Mouse (Mus musculus): Measurements from ENCODE around the gene Ythdf1.

The Ythdf1 gene

GRCm38 (mm10) chr2:180910928-180911327, 9.8 kb downstream of the Ythdf1 start:
- DNase-seq (ENCODE audit: low read depth, low spot score) = no peak

DNA sequence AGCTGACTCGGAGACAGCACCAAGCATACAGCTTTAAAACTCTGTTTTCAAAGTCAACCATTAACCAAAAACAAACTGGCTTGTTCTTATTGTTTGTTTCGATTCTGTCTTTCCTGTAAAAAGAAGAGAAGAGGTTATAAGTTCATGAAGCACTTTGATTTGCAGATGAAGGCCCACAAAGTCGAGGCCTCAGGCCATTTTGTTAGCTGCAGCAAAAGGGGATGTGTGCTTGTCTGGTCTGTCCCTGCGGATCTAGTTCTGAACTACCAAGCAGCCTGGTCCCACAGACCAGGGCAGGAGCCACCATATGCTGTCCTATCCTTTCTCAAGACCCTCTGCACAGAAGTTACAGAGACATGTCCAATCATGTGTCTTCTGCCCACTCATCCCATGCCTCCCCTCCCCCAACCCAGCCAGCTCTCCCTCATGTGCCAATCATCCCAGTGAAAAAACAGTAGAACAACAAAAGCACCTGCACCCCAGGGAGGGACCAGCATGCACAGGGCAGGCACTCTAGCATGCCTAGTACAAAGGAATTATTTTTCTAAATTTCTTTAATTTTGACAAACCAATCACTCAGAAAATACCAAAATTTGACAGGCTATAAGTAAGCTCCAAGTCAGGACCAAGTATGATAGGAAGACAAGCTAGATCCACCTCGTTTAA, 15.1 kb downstream of the Ythdf1 start:
- no peak for DNase-seq (ENCODE audit: low read depth, low spot score)

- no peak for DNase-seq (ENCODE audit: low read depth, low spot score)
Measured at GRCm38 (mm10) chr2:180904435-180905208, 16.1 kb downstream of the Ythdf1 start.

DNA sequence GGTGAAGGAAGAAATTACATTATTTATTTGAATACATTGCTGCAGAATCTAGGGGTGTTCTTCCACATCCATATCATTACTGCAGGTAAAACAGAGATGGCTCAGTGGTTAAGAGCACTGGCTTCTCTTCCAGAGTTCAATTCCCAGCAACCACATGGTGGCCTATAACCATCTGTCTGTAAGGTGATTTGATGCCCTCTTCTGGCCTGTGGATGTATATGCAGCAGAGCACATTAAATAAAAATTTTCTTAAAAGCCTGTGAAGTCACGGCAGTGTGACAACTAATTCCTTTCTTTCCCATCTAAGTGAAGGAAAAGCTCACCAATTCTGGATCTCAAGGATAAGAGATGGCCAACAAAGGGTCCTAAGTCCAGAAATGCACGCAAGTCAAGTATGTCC, 18.7 kb downstream of the Ythdf1 start:
- peak; percentile 64 for DNase-seq (ENCODE audit: low read depth, low spot score)

GRCm38 (mm10) chr2:180897857-180898256, 22.9 kb downstream of the Ythdf1 start:
- DNase-seq (ENCODE audit: low read depth, low spot score) = no peak

GRCm38 (mm10) chr2:180896819-180897625, 23.7 kb downstream of the Ythdf1 start:
- no peak for DNase-seq (ENCODE audit: low read depth, low spot score)

DNA sequence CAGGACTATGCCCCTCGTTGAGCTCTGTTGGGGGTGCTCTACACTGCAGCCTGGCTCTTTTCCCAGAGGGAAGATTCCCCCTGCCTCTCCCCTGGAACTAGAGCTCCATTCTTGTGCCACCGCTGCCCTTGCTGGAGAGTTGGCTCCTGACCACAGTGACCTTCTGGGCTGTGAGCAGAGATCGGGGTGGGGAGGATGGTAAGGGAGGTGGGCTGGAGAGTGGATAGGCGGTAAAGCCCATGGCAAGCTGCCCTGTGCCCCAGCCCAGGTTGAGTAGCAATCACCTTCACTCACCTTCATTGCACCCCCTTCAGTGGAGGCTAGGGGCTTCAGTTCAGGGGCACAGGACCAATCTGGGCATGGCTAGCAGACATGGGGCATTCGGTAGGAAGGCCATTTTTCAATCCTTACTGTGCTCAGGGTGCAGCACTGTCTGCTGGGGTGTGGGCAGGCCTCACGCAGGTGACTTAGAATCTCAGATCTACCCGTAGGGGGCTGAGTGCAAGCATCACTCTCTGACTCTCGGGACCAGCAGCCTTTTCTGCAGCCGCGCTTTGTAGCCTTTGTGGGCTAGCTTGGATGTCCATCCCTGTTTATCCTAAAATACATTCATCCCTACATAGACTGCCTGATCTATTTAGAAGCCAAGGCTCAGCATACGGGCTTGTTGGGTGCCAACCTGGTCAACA, 24.8 kb downstream of the Ythdf1 start:
- DNase-seq (ENCODE audit: low read depth, low spot score) = no peak

DNA sequence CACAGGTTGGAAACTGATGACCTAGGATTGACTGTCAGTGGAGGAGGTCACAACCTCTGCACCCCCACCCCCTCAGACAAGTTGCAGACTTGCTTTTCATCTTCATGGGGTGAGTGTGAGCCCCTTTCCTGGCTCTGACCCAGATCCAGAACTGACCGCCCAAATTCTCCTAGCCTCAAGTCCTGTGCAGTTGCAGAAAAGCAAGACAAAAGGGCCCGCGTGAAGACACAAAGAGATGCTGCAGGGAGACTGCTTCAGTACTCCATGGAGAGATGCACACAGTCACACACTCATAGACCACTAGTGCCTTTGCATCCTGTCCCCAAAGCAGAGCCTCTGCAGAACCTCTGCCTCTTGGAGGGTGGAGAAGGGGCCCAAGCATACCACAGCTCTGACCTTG, 25.4 kb downstream of the Ythdf1 start:
- no peak for DNase-seq (ENCODE audit: low read depth, low spot score)

DNA sequence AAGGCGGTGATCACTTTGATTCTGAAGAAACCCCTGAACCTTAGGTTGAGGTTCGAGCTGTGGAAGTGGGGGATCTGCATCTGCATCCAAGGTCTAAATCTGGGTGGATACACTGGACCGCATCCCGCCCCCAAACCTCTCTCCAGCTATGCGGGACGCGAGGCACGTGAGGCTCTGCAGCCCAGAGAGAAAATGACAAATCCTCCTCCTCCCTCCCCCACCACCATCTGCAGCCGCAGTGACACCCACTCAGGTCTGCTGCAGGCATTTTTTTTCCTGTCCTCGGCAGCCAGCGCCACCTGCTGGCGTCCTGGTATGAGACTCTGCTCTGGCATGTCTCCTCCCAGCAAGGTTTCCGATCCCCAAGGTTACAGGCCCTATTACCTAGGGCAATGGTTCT, 26.0 kb downstream of the Ythdf1 start:
- DNase-seq (ENCODE audit: low read depth, low spot score) = peak; percentile 32

GRCm38 (mm10) chr2:180894029-180894623, 26.6 kb downstream of the Ythdf1 start:
- no peak for DNase-seq (ENCODE audit: low read depth, low spot score)

GRCm38 (mm10) chr2:180893537-180894028, 27.2 kb downstream of the Ythdf1 start:
- no peak for DNase-seq (ENCODE audit: low read depth, low spot score)

GRCm38 (mm10) chr2:180892841-180893521, 27.8 kb downstream of the Ythdf1 start:
- DNase-seq (ENCODE audit: low read depth, low spot score) = no peak

DNA sequence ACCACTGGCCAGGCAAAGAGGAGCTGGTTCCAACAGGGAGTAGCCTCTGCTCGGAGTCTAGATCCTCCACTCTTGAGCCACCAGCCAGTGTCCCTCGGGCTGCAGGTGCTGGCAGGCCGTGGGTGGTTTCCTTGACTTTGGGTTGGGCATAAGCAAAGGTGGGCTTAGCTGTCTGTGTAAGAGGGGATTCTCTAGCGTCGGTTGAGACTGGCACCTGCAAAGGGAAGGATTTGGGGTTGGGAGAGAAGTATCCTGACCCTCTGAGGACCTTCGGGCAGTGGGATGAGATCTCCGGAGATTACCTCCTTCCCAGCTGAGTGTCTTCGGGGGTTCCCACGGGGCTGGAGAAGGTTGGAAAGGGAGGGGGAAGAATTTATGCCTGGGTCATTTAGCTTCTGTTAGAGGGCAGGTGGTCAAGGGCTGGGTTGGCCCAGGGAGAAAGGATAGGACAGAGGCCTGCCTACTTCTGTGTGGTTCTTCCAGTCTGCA, 28.9 kb downstream of the Ythdf1 start:
- DNase-seq (ENCODE audit: low read depth, low spot score) = no peak

DNA sequence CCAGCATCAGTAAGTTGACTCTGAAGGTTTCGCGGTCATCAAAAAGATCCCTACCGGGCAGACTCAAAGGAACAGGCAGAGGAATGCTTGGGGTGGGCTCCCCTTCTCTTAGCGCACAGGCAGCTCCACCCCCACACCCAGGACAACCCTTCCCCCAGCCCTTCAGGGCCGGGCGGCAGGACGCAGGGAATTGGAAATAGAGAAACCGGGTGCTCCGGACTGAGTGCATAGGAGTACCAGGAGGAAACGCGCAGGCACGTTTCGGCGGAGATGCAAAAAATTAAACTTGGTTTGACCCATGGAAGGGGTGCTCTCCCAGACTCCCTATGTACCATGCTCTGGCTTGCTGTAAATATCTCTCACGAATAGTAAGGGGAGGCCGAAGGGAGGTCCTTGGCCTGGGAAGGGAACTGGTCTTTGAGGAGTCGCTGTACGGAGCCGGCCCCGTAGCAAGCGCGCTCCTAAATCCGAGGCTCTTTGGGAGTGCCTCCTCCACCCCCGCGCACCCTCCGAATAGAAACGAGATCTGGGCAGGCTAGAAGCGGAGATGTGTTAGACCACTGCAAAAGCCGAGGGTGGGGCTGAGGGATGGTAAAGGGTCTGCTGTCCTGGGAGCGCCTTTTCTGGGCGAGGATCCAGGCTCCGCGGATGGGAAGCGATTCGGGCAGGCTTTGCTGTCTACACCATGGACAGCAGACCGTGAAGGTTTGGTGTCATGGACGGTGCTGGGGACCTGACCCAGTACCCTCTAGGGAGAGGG, 29.5 kb downstream of the Ythdf1 start:
- DNase-seq (ENCODE audit: low read depth, low spot score) = no peak

GRCm38 (mm10) chr2:180890422-180891074, 30.2 kb downstream of the Ythdf1 start:
- no peak for DNase-seq (ENCODE audit: low read depth, low spot score)

GRCm38 (mm10) chr2:180889921-180890280, 30.8 kb downstream of the Ythdf1 start:
- no peak for DNase-seq (ENCODE audit: low read depth, low spot score)

- DNase-seq (ENCODE audit: low read depth, low spot score) = no peak
Measured at GRCm38 (mm10) chr2:180889271-180889920, 31.4 kb downstream of the Ythdf1 start.

DNA sequence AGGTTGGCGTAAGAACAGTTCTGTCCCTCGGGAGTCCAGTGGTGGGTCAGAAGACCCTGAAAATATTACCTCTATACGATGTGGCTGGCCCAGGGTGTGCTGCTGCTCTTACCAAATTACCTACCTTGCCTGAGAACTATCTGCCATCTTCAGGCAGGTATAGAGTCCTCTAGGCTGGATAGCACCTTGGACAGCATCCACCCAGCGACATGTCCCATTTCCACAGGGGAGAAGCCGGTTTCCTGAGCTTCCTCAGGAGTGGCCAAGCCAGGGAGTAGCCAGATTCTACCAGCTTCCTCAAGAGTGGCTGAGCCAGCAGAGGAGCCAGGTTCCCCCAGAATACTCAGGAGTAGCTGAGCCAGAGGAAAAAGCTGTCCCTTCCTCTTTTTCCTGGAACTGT, 35.5 kb downstream of the Ythdf1 start:
- no peak for DNase-seq (ENCODE audit: low read depth, low spot score)

DNA sequence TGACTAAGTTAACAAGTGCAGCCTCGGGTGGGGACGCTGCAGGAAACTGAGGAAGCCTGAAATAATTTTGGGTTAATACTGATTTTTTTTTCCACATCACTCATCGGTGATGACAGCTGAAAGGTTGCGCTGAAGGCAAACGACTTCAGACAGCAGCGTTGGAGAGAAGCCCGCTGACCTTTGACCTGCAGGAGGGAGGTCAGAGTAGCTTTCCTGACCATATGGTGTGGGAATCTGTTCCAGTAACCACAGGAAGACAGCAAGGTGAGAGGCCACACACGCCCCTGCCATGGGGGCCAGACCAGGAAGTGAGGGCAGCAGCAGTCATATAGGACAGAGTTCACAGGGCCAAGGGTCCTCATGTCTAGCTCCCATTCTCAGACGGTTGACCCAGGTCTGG, 39.5 kb downstream of the Ythdf1 start:
- DNase-seq (ENCODE audit: low read depth, low spot score) = no peak
